Comparison of ENCODE assay signal across 13 mouse cellular contexts in the genomic region with DNA sequence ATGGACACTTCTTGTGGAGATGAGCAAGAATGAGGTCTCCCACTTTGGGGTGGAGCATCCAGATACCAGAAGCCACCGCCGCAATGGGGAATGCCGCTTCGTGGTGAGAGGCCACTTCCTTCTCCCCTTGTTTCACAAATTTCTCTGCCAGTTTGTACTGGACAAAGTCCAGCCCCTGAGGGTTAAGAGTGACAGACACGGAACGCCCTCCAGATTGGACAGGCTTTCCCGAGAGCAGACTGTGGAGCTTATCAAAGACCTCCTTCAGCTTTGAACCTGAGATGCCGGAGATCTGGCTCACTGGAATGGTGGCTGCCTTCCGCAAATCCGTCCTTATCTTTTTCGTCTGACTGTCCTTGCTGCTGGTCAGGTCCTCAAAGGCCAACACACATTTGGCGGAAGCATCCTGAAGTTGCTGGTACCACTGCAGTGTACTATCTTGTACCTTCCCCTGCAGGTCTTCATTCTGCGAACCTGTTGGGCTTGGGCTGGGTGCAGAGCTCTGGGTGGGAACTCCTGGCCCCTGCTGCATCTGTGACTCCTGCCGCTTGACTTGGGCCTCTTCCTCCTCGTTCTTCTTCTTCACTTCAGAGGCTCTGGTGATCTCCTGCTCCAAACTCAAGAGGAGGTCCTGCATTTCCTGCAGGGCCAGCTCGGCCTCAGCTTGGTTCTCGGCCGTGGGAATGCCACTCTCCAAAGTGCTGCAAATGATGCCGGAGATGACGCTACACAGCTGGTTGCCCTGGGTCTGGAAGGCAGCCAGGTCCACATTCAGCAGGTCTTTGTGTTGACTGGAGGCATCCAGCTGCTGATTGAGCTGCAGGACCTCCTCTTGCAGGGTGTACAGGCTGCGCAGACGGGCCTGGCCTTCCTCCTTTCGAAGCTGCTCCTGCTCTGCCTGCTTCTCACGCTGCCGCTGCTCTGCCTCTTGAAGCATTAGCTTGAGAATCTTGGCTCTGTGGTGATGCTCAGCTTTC. TPM values are rescaled to one million over a fixed set of nuclear protein-coding genes. Genes with fewer than 3 reads are reported as not detected.
DNase-seq lines count a peak whose midpoint lies in the region; ATAC-seq and TF ChIP-seq lines count a peak whose summit lies in the region.
"Had no signal": no experiment of that assay in that cellular context is flagged by ENCODE, and none has a peak within 500 bp of the region (broad histone marks: within the 10 kb centered on the region; RNA-seq: fewer than 3 reads in every experiment).

No protein-coding gene starts in this region.

- H3K9ac ChIP-seq in liver, embryonic 12.5 days: no peak overlapping the region
- H3K9ac ChIP-seq in forebrain, embryonic 16.5 days (replicated peaks; ENCODE audit: low read depth, low read length): no peak overlapping the region
- no peak overlapping the region for H3K9ac ChIP-seq in midbrain, embryonic 13.5 days (replicated peaks)
- no peak overlapping the region for H3K9ac ChIP-seq in midbrain, postnatal 0 days (replicated peaks; ENCODE audit: low read length, poor library complexity, severe bottlenecking)
- H3K9ac ChIP-seq: neural tube, embryonic 13.5 days had no signal

- no peak for TF ChIP-seq CTCF in midbrain, postnatal 0 days (IDR thresholded peaks at IDR 0.05)

- H3K4me3 ChIP-seq in liver, embryonic 12.5 days: no peak overlapping the region
- no peak overlapping the region for H3K4me3 ChIP-seq in forebrain, embryonic 16.5 days (replicated peaks; ENCODE audit: low read length)
- no peak overlapping the region for H3K4me3 ChIP-seq in midbrain, embryonic 13.5 days (replicated peaks)
- H3K4me3 ChIP-seq in midbrain, postnatal 0 days (ENCODE audit: low read depth, low read length): no peak overlapping the region
- H3K4me3 ChIP-seq: forebrain, embryonic 10.5 days; hindbrain, embryonic 10.5 days; neural tube, embryonic 13.5 days had no signal

- ATAC-seq in liver, embryonic 12.5 days: no peak
- ATAC-seq in monocyte, adult 5-6 weeks (replicated peaks; ENCODE audit: insufficient number of reproducible peaks, low FRiP score, low TSS enrichment, poor library complexity, severe bottlenecking): peak; percentile 43
- no peak for ATAC-seq in forebrain, embryonic 16.5 days
- no peak for ATAC-seq in midbrain, embryonic 13.5 days
- ATAC-seq in midbrain, postnatal 0 days (ENCODE audit: low FRiP score): no peak

- H3K4me2 ChIP-seq in liver, embryonic 12.5 days: peak overlapping the region; percentile 31
- H3K4me2 ChIP-seq in forebrain, embryonic 16.5 days (ENCODE audit: low read length): no peak overlapping the region
- H3K4me2 ChIP-seq in midbrain, embryonic 13.5 days (replicated peaks): no peak overlapping the region
- H3K4me2 ChIP-seq in midbrain, postnatal 0 days (ENCODE audit: low read depth, low read length, poor library complexity, severe bottlenecking): no peak overlapping the region
- H3K4me2 ChIP-seq: neural tube, embryonic 13.5 days had no signal

- intact Hi-C loops in gastrocnemius, postnatal 14 days (cut with DNase I; ENCODE audit: low total_unique reads): no loop called here

- no peaks in the 10 kb centered on the region for H3K9me3 ChIP-seq in liver, embryonic 12.5 days (replicated peaks)
- 0 out of 2 replicates have a peak, but pooled peaks cover 3% of the 10 kb centered on the region for H3K9me3 ChIP-seq in forebrain, embryonic 16.5 days (ENCODE audit: control insufficient read depth, low read length)
- H3K9me3 ChIP-seq in midbrain, embryonic 13.5 days: no peaks in the 10 kb centered on the region
- H3K9me3 ChIP-seq in midbrain, postnatal 0 days (ENCODE audit: low read length): 0 out of 2 replicates have a peak, but pooled peaks cover 3% of the 10 kb centered on the region
- H3K9me3 ChIP-seq: hindbrain, embryonic 10.5 days; neural tube, embryonic 13.5 days had no signal

- H3K4me1 ChIP-seq in liver, embryonic 12.5 days: no peaks in the 10 kb centered on the region
- no peaks in the 10 kb centered on the region for H3K4me1 ChIP-seq in forebrain, embryonic 16.5 days (replicated peaks; ENCODE audit: control insufficient read depth, insufficient read depth, low read length)
- H3K4me1 ChIP-seq in midbrain, embryonic 13.5 days (replicated peaks): no peaks in the 10 kb centered on the region
- H3K4me1 ChIP-seq in midbrain, postnatal 0 days (ENCODE audit: insufficient read depth, low read length): no peaks in the 10 kb centered on the region
- H3K4me1 ChIP-seq: hindbrain, embryonic 10.5 days; neural tube, embryonic 13.5 days had no signal

- H3K27ac ChIP-seq in liver, embryonic 12.5 days: no peak overlapping the region
- no peak overlapping the region for H3K27ac ChIP-seq in forebrain, embryonic 16.5 days (ENCODE audit: low read length)
- H3K27ac ChIP-seq in midbrain, embryonic 13.5 days: no peak overlapping the region
- H3K27ac ChIP-seq in midbrain, postnatal 0 days (ENCODE audit: low read depth, low read length): no peak overlapping the region
- H3K27ac ChIP-seq: forebrain, embryonic 10.5 days; hindbrain, embryonic 10.5 days; neural tube, embryonic 13.5 days had no signal

- WGBS in liver, embryonic 12.5 days (ENCODE audit: insufficient replicate concordance): 40% methylated on average over 25 of the region's 25 CpGs
- WGBS in forebrain, embryonic 16.5 days: 88% methylated on average over 25 of the region's 25 CpGs
- 92% methylated on average over 25 of the region's 25 CpGs for WGBS in midbrain, embryonic 13.5 days
- WGBS in midbrain, postnatal 0 days: 85% methylated on average over 25 of the region's 25 CpGs

- no peaks in the 10 kb centered on the region for H3K36me3 ChIP-seq in liver, embryonic 12.5 days
- no peaks in the 10 kb centered on the region for H3K36me3 ChIP-seq in forebrain, embryonic 16.5 days (ENCODE audit: control insufficient read depth, insufficient read depth)
- no peaks in the 10 kb centered on the region for H3K36me3 ChIP-seq in midbrain, embryonic 13.5 days
- no peaks in the 10 kb centered on the region for H3K36me3 ChIP-seq in midbrain, postnatal 0 days (ENCODE audit: insufficient read depth, low read length)
- H3K36me3 ChIP-seq: forebrain, embryonic 10.5 days; hindbrain, embryonic 10.5 days; neural tube, embryonic 13.5 days had no signal

- no peaks in the 10 kb centered on the region for H3K27me3 ChIP-seq in liver, embryonic 12.5 days (replicated peaks)
- H3K27me3 ChIP-seq in forebrain, embryonic 16.5 days (replicated peaks; ENCODE audit: control insufficient read depth, insufficient read depth, low read length): no peaks in the 10 kb centered on the region
- H3K27me3 ChIP-seq in midbrain, embryonic 13.5 days: no peaks in the 10 kb centered on the region
- no peaks in the 10 kb centered on the region for H3K27me3 ChIP-seq in midbrain, postnatal 0 days (ENCODE audit: insufficient read depth, low read length)
- H3K27me3 ChIP-seq: CH12.LX; neural tube, embryonic 13.5 days had no signal

- DNase-seq in gastrocnemius, postnatal 14 days: peak; percentile 3
- DNase-seq in gastrocnemius, postnatal 4 days (ENCODE audit: low spot score in 2 of 2): no peak
- peak; percentile 41 for DNase-seq in R1 (ENCODE audit: low read depth, low spot score)
- DNase-seq in midbrain, postnatal 0 days (ENCODE audit: low spot score): no peak
- DNase-seq: cerebellum, adult 9-11 months had no signal

RNA-seq across cellular contexts. Expression of a gene that starts 43.6 kb away (rescaled TPM):
- total RNA-seq in gastrocnemius, postnatal 14 days (2021): 100 to 1,000 TPM; 164 to 167 TPM
- 100 to 1,000 TPM; 119 to 137 TPM for total RNA-seq in gastrocnemius, postnatal 4 days (2021)
- polyA plus RNA-seq in liver, embryonic 12.5 days (2016; fragmentation: Nextera tagmentation; extraction: Ambion mirVana): 14.6 and 16.7 TPM in 2 replicates
- 303 to 478 TPM (median 420 TPM) in 3 replicates for total RNA-seq in monocyte, adult 5-6 weeks (2017)
- 26.9 and 28.5 TPM in 2 replicates for polyA plus RNA-seq in forebrain, embryonic 16.5 days (2015; fragmentation: Nextera tagmentation; extraction: Ambion mirVana)
- 33.5 and 36.6 TPM in 2 replicates for polyA plus RNA-seq in midbrain, embryonic 13.5 days (2015; fragmentation: Nextera tagmentation; extraction: Ambion mirVana)
- total RNA-seq in midbrain, postnatal 0 days (2014; rRNA removed): 91.2 and 95.2 TPM in 2 replicates
- 26.5 and 28.3 TPM in 2 replicates for polyA plus RNA-seq in midbrain, postnatal 0 days (2015; fragmentation: Nextera tagmentation; extraction: Ambion mirVana)

Comparison
In these comparisons a context has a peak if more than half of its experiments do, and no peak if none do; other contexts are left out.
1. DNase-seq: peak in gastrocnemius, postnatal 14 days (single experiment) and R1 (single experiment); none in gastrocnemius, postnatal 4 days (0 of 2) and midbrain, postnatal 0 days (single experiment).